Mouse (Mus musculus): ENCODE measurements around the gene Mcm2.

- TF ChIP-seq CTCF (IDR thresholded peaks at IDR 0.05; ENCODE audit: extremely low read depth, insufficient read length, insufficient replicate concordance, low read depth, low read length) (peak; percentile 46; the same call in 1 of the 2 replicates), POLR2A (IDR thresholded peaks at IDR 0.05; ENCODE audit: low read depth, low read length) (no peak)
Measured at GRCm38 (mm10) chr6:88849270-88849669, 49.3 kb downstream of the Mcm2 start.
